ENCODE assay signal across 14 mouse cellular contexts in genomic region chr14:121285379-121286120, GRCm38 (mm10).
DNase-seq lines count a peak whose midpoint lies in the region; ATAC-seq and TF ChIP-seq lines count a peak whose summit lies in the region.
"Had no signal": no experiment of that assay in that cellular context is flagged by ENCODE, and none has a peak within 500 bp of the region (broad histone marks: within the 10 kb centered on the region; RNA-seq: fewer than 3 reads in every experiment).

No protein-coding gene starts in this region.

- H3K9ac ChIP-seq in limb, embryonic 14.5 days (ENCODE audit: low read depth, low read length, severe bottlenecking), result no peak overlapping the region
- H3K9ac ChIP-seq: neural tube, embryonic 12.5 days had no signal

- no peak overlapping the region for H3K27ac ChIP-seq in limb, embryonic 14.5 days (replicated peaks; ENCODE audit: low read depth, low read length)
- H3K27ac ChIP-seq in limb, embryonic 10.5 days, result no peak overlapping the region
- H3K27ac ChIP-seq: neural tube, embryonic 12.5 days had no signal

- intact Hi-C loops in left cerebral cortex, postnatal 14 days (cut with DNase I), result loop anchor here (5.0 to 10.0 kb wide), 2 partner anchors 92 to 289 kb away; no protein-coding TSS in a partner anchor

- DNase-seq in frontal cortex, postnatal 10 days (ENCODE audit: low spot score in 2 of 2), result no peak
- DNase-seq in limb, embryonic 14.5 days (ENCODE audit: low spot score), result peak; percentile 10
- DNase-seq in limb, embryonic 10.5 days (ENCODE audit: low spot score), result no peak
- DNase-seq in adrenal gland, postnatal 36 days, result peak; percentile 50 to 63
- DNase-seq in natural killer cell, adult 2 months (ENCODE audit: low spot score in 2 of 2), result no peak
- DNase-seq in left cerebral cortex, postnatal 14 days (ENCODE audit: low spot score in 2 of 2), result no peak
- DNase-seq: heart, adult 11 months; heart, postnatal 36 days; kidney, adult 18-20 months; lung, adult 2 months had no signal

- no peaks in the 10 kb centered on the region for H3K9me3 ChIP-seq in limb, embryonic 14.5 days (ENCODE audit: control insufficient read depth, low read length)
- no peaks in the 10 kb centered on the region for H3K9me3 ChIP-seq in limb, embryonic 10.5 days (replicated peaks)
- H3K9me3 ChIP-seq in E14TG2a.4 (ENCODE audit: low read length), result peaks cover 7% of the 10 kb centered on the region
- H3K9me3 ChIP-seq: neural tube, embryonic 12.5 days had no signal

- ATAC-seq in frontal cortex, adult (ENCODE audit: low TSS enrichment), result 0 out of 2 replicates have a peak, but pooled peaks have one; percentile 39
- no peak for ATAC-seq in limb, embryonic 14.5 days (ENCODE audit: low FRiP score, low read depth)

- no peaks in the 10 kb centered on the region for H3K27me3 ChIP-seq in limb, embryonic 14.5 days (ENCODE audit: control insufficient read depth, insufficient read depth, low read length)
- H3K27me3 ChIP-seq in limb, embryonic 10.5 days (ENCODE audit: low read depth, poor library complexity, severe bottlenecking), result no peaks in the 10 kb centered on the region
- H3K27me3 ChIP-seq in E14TG2a.4 (ENCODE audit: insufficient read depth, low read length), result no peaks in the 10 kb centered on the region
- H3K27me3 ChIP-seq: neural tube, embryonic 12.5 days had no signal

- no peak for TF ChIP-seq POLR2A in limb, embryonic 14.5 days (IDR thresholded peaks at IDR 0.05; ENCODE audit: borderline replicate concordance, extremely low read depth, insufficient read depth, insufficient read length)

- peaks cover 78% of the 10 kb centered on the region for H3K36me3 ChIP-seq in limb, embryonic 14.5 days (ENCODE audit: control insufficient read depth, insufficient read depth, low read length)
- peaks cover 93% of the 10 kb centered on the region for H3K36me3 ChIP-seq in limb, embryonic 10.5 days
- H3K36me3 ChIP-seq in E14TG2a.4 (ENCODE audit: insufficient read depth, low read length), result peaks cover 70% of the 10 kb centered on the region

- H3K4me2 ChIP-seq in limb, embryonic 14.5 days (replicated peaks; ENCODE audit: low read depth, low read length, severe bottlenecking), result no peak overlapping the region
- H3K4me2 ChIP-seq: midbrain, embryonic 11.5 days; neural tube, embryonic 12.5 days had no signal

- H3K4me3 ChIP-seq in limb, embryonic 14.5 days (replicated peaks; ENCODE audit: low read length), result no peak overlapping the region
- no peak overlapping the region for H3K4me3 ChIP-seq in limb, embryonic 10.5 days
- H3K4me3 ChIP-seq in E14TG2a.4 (replicated peaks; ENCODE audit: low read length), result no peak overlapping the region
- H3K4me3 ChIP-seq: neural tube, embryonic 12.5 days had no signal

- TF ChIP-seq CTCF in E14TG2a.4 (conservative IDR thresholded peaks at IDR 0.05; ENCODE audit: low read length), result peak; percentile 31

- whole genome bisulfite sequencing in limb, embryonic 14.5 days, result 91% methylated on average over 14 of the region's 14 CpGs
- WGBS in limb, embryonic 10.5 days, result 93% methylated on average over 14 of the region's 14 CpGs

- no peaks in the 10 kb centered on the region for H3K4me1 ChIP-seq in limb, embryonic 14.5 days (ENCODE audit: control insufficient read depth, insufficient read depth, low read length)
- no peaks in the 10 kb centered on the region for H3K4me1 ChIP-seq in limb, embryonic 10.5 days
- peaks cover 67% of the 10 kb centered on the region for H3K4me1 ChIP-seq in E14TG2a.4 (replicated peaks; ENCODE audit: low read depth, low read length)
- H3K4me1 ChIP-seq: neural tube, embryonic 12.5 days had no signal

Comparison
In these comparisons a context has a peak if more than half of its experiments do, and no peak if none do; other contexts are left out.
1. DNase-seq: peak in limb, embryonic 14.5 days (single experiment) and adrenal gland, postnatal 36 days (2 of 2); none in frontal cortex, postnatal 10 days (0 of 2), limb, embryonic 10.5 days (single experiment), natural killer cell, adult 2 months (0 of 2) and left cerebral cortex, postnatal 14 days (0 of 2).